Mouse (Mus musculus) MEL (cell line): ENCODE measurements around the gene Herpud1. TPM values are rescaled to one million over a fixed set of nuclear protein-coding genes. Genes with fewer than 3 reads are reported as not detected.

Source experiments
- DNase-seq: peaks from one replicate; pipeline ENCODE4 v3.0.0; 2011; ENCODE audit warnings: low read depth, low spot score
- H3K27ac ChIP-seq: 2 replicates; pipeline ENCODE4 v1.5.1; 2012; ENCODE audit warnings: low read depth, mild to moderate bottlenecking, control low read depth, low read length, moderate library complexity; ENCODE audit not compliant: control insufficient read depth
- H3K27me3 ChIP-seq, 2 experiments: fragments of 150-350 bp in 1 of 2; sonication (generic) in 1 of 2; 2 replicates each; pipeline ENCODE4 v1.6.1; 2012; ENCODE audit warnings: low read length in 2 of 2, mild to moderate bottlenecking in 2 of 2, improper control_type of control experiment in 1 of 2, moderate library complexity in 1 of 2; ENCODE audit not compliant: insufficient read depth in 2 of 2, control insufficient read depth in 1 of 2
- H3K36me3 ChIP-seq, 2 experiments: 2 replicates each; pipeline ENCODE4 v1.6.1; 2012 to 2014; ENCODE audit warnings: low read length in 2 of 2, improper control_type of control experiment in 1 of 2, inconsistent platforms in 1 of 2, mild to moderate bottlenecking in 1 of 2; ENCODE audit not compliant: insufficient read depth in 2 of 2, control insufficient read depth in 1 of 2
- H3K4me1 ChIP-seq, 2 experiments: fragments of 150-350 bp in 1 of 2; sonication (generic) in 1 of 2; 2 replicates each; pipeline ENCODE4 v1.6.1; 2012; ENCODE audit warnings: low read length in 2 of 2, improper control_type of control experiment in 1 of 2, mild to moderate bottlenecking in 1 of 2; ENCODE audit not compliant: insufficient read depth in 2 of 2, control insufficient read depth in 1 of 2
- H3K4me3 ChIP-seq, 2 experiments: fragments of 150-350 bp in 1 of 2; sonication (generic) in 1 of 2; 2 replicates each; pipeline ENCODE4 v1.5.1; 2012; ENCODE audit warnings: low read depth in 2 of 2, low read length in 2 of 2, mild to moderate bottlenecking in 2 of 2, moderate library complexity in 2 of 2, control low read depth in 1 of 2, improper control_type of control experiment in 1 of 2; ENCODE audit not compliant: control insufficient read depth in 1 of 2, insufficient read depth in 1 of 2
- H3K79me2 ChIP-seq: 2 replicates; pipeline ENCODE4 v1.6.1; 2012; ENCODE audit warnings: mild to moderate bottlenecking, low read length, moderate library complexity; ENCODE audit not compliant: control insufficient read depth, poor library complexity, insufficient read depth
- H3K9ac ChIP-seq: 2 replicates; pipeline ENCODE4 v1.6.1; 2012; ENCODE audit warnings: low read depth, mild to moderate bottlenecking, control low read depth, low read length, moderate library complexity; ENCODE audit not compliant: control insufficient read depth, poor library complexity, severe bottlenecking
- H3K9me3 ChIP-seq: fragments of 150-350 bp; sonication (generic); replicated peaks from 2 replicates; pipeline ENCODE4 v1.6.1; 2012; ENCODE audit warnings: mild to moderate bottlenecking, low read length, improper control_type of control experiment, moderate library complexity; ENCODE audit not compliant: insufficient read depth
- BHLHE40 ChIP-seq: IDR thresholded peaks from 2 replicates; pipeline ENCODE4 v1.6.1; 2012; ENCODE audit warnings: low read depth, mild to moderate bottlenecking, inconsistent platforms, low read length, improper control_type of control experiment, borderline replicate concordance
- CHD1 ChIP-seq: IDR thresholded peaks from 2 replicates; pipeline ENCODE4 v1.6.1; 2012; ENCODE audit warnings: low read depth, mild to moderate bottlenecking, inconsistent platforms, low read length, improper control_type of control experiment
- CHD2 ChIP-seq: IDR thresholded peaks from 2 replicates; pipeline ENCODE4 v1.6.1; 2011; ENCODE audit warnings: low read length, improper control_type of control experiment
- CTCF ChIP-seq, 3 experiments: IDR thresholded peaks in 2 of 3; conservative IDR thresholded peaks in 1 of 3; 2 replicates each; pipeline ENCODE4 v1.5.1; 2011 to 2012; ENCODE audit warnings: low read length in 3 of 3, low read depth in 2 of 3, mild to moderate bottlenecking in 2 of 3, improper control_type of control experiment in 1 of 3, inconsistent platforms in 1 of 3, mixed read lengths in 1 of 3, moderate library complexity in 1 of 3; ENCODE audit not compliant: control insufficient read depth in 1 of 3, insufficient read depth in 1 of 3, poor library complexity in 1 of 3, severe bottlenecking in 1 of 3
- E2F4 ChIP-seq: IDR thresholded peaks from 2 replicates; pipeline ENCODE4 v1.6.1; 2011; ENCODE audit warnings: low read depth, low read length, improper control_type of control experiment, borderline replicate concordance
- ELF1 ChIP-seq: IDR thresholded peaks from 2 replicates; pipeline ENCODE4 v1.6.1; 2014; ENCODE audit warnings: low read depth, mild to moderate bottlenecking, inconsistent platforms, low read length, improper control_type of control experiment, moderate library complexity
- EP300 ChIP-seq, 2 experiments: IDR thresholded peaks; 2 replicates each; pipeline ENCODE4 v1.6.1; 2011; ENCODE audit warnings: improper control_type of control experiment in 2 of 2, low read length in 2 of 2, low read depth in 1 of 2, mild to moderate bottlenecking in 1 of 2
- ETS1 ChIP-seq: IDR thresholded peaks from 2 replicates; pipeline ENCODE4 v1.6.1; 2012; ENCODE audit warnings: low read depth, mild to moderate bottlenecking, inconsistent platforms, low read length, improper control_type of control experiment, moderate library complexity
- GABPA ChIP-seq: IDR thresholded peaks from 2 replicates; pipeline ENCODE4 v1.6.1; 2012; ENCODE audit warnings: low read depth, mild to moderate bottlenecking, inconsistent platforms, low read length, improper control_type of control experiment, moderate library complexity
- GATA1 ChIP-seq: IDR thresholded peaks from 2 replicates; pipeline ENCODE4 v1.6.1; 2011; ENCODE audit warnings: low read depth, low read length, improper control_type of control experiment
- HCFC1 ChIP-seq: IDR thresholded peaks from 2 replicates; pipeline ENCODE4 v1.6.1; 2012; ENCODE audit warnings: low read depth, mild to moderate bottlenecking, inconsistent platforms, low read length, improper control_type of control experiment, moderate library complexity
- JUND ChIP-seq: IDR thresholded peaks from 2 replicates; pipeline ENCODE4 v1.6.1; 2011; ENCODE audit warnings: low read depth, mild to moderate bottlenecking, improper control_type of control experiment, low read length
- KAT2A ChIP-seq: conservative IDR thresholded peaks from 2 replicates; pipeline ENCODE4 v1.6.1; 2012; ENCODE audit warnings: low read depth, low read length, improper control_type of control experiment, inconsistent platforms
- MAFK ChIP-seq: IDR thresholded peaks from 2 replicates; pipeline ENCODE4 v1.6.1; 2011; ENCODE audit warnings: low read depth, mild to moderate bottlenecking, low read length, improper control_type of control experiment, borderline replicate concordance
- MAZ ChIP-seq: IDR thresholded peaks from 2 replicates; pipeline ENCODE4 v1.6.1; 2012; ENCODE audit warnings: low read depth, mild to moderate bottlenecking, inconsistent platforms, low read length, improper control_type of control experiment
- MEF2A ChIP-seq: IDR thresholded peaks from 2 replicates; pipeline ENCODE4 v1.6.1; 2014; ENCODE audit warnings: low read depth, mild to moderate bottlenecking, inconsistent platforms, low read length, improper control_type of control experiment; ENCODE audit not compliant: poor library complexity, insufficient replicate concordance, severe bottlenecking; ENCODE audit errors: extremely low read depth
- MXI1 ChIP-seq: IDR thresholded peaks from 2 replicates; pipeline ENCODE4 v1.6.1; 2011; ENCODE audit warnings: mild to moderate bottlenecking, low read depth, low read length, improper control_type of control experiment
- MYB ChIP-seq: IDR thresholded peaks from 2 replicates; pipeline ENCODE4 v1.6.1; 2011; ENCODE audit warnings: mild to moderate bottlenecking, low read depth, low read length, improper control_type of control experiment
- NRF1 ChIP-seq: IDR thresholded peaks from 2 replicates; pipeline ENCODE4 v1.6.1; 2014; ENCODE audit warnings: low read depth, mild to moderate bottlenecking, inconsistent platforms, low read length, improper control_type of control experiment, moderate library complexity; ENCODE audit not compliant: poor library complexity, insufficient read depth, severe bottlenecking
- POLR2AphosphoS2 ChIP-seq: IDR thresholded peaks from 2 replicates; pipeline ENCODE4 v1.6.1; 2011; ENCODE audit warnings: low read length, improper control_type of control experiment
- RAD21 ChIP-seq: IDR thresholded peaks from 2 replicates; pipeline ENCODE4 v1.6.1; 2011; ENCODE audit warnings: mild to moderate bottlenecking, low read depth, low read length, improper control_type of control experiment
- SIN3A ChIP-seq: IDR thresholded peaks from 2 replicates; pipeline ENCODE4 v1.6.1; 2012; ENCODE audit warnings: low read length, improper control_type of control experiment, inconsistent platforms
- TAL1 ChIP-seq: IDR thresholded peaks from 2 replicates; pipeline ENCODE4 v1.6.1; 2012; ENCODE audit warnings: mild to moderate bottlenecking, inconsistent platforms, low read length, moderate library complexity, mixed read lengths
- TCF12 ChIP-seq: IDR thresholded peaks from 2 replicates; pipeline ENCODE4 v1.6.1; 2014; ENCODE audit warnings: low read depth, mild to moderate bottlenecking, inconsistent platforms, low read length, improper control_type of control experiment, moderate library complexity
- USF1 ChIP-seq: IDR thresholded peaks from 2 replicates; pipeline ENCODE4 v1.6.1; 2014; ENCODE audit warnings: low read depth, mild to moderate bottlenecking, inconsistent platforms, low read length, improper control_type of control experiment, moderate library complexity
- USF2 ChIP-seq, 2 experiments: IDR thresholded peaks; 2 replicates each; pipeline ENCODE4 v1.6.1; 2011 to 2012; ENCODE audit warnings: improper control_type of control experiment in 2 of 2, low read length in 2 of 2, borderline replicate concordance in 1 of 2, inconsistent platforms in 1 of 2, low read depth in 1 of 2, mild to moderate bottlenecking in 1 of 2; ENCODE audit not compliant: insufficient read depth in 1 of 2
- ZKSCAN1 ChIP-seq: IDR thresholded peaks from 2 replicates; pipeline ENCODE4 v1.6.1; 2012; ENCODE audit warnings: low read depth, mild to moderate bottlenecking, inconsistent platforms, low read length, improper control_type of control experiment, moderate library complexity
- ZMIZ1 ChIP-seq: IDR thresholded peaks from 2 replicates; pipeline ENCODE4 v1.6.1; 2012; ENCODE audit warnings: low read depth, mild to moderate bottlenecking, inconsistent platforms, low read length, improper control_type of control experiment, moderate library complexity
- ZNF384 ChIP-seq: IDR thresholded peaks from 2 replicates; pipeline ENCODE4 v1.6.1; 2012; ENCODE audit warnings: low read depth, mild to moderate bottlenecking, inconsistent platforms, low read length, improper control_type of control experiment
- polyA plus RNA-seq, 2 experiments: library from polyadenylated mRNA; stranded (reverse) in 1 of 2; unstranded in 1 of 2; fragments of >175 nt in 1 of 2; fragments of >200 nt in 1 of 2; gene quantifications; 2 replicates each; pipeline versions ENCODE4 v1.2.1 to v1.2.4; 2012; ENCODE audit warnings: low replicate concordance in 2 of 2, low read depth in 1 of 2; ENCODE audit not compliant: insufficient read length in 2 of 2, insufficient read depth in 1 of 2, missing spikeins in 1 of 2
- total RNA-seq: library from RNA; depleted of rRNA; stranded (reverse); fragments of 300-350 nt; gene quantifications from 2 replicates; pipeline ENCODE4 v1.2.3, GENCODE M21; 2012

Herpud1 gene
- total and polyA plus RNA-seq, 3 experiments, result 66.1 to 66.9 TPM; not detected in 1

- Histone ChIP-seq H3K9ac (no peak overlapping the region), H3K4me3 (no peak overlapping the region), H3K79me2 (no peaks in the 10 kb centered on the region), H3K9me3 (no peaks in the 10 kb centered on the region), H3K27ac (no peak overlapping the region), H3K27me3 (peaks cover 12 to 13% of the 10 kb centered on the region in 2 experiments), H3K36me3 (peaks cover 0 to 3% of the 10 kb centered on the region in 2 experiments; a peak in 1 of 4 replicates), H3K4me1 (peaks cover 0 to 2% of the 10 kb centered on the region in 2 experiments; a peak in 2 of 4 replicates)
- no peak for DNase-seq
- no peak for TF ChIP-seq RAD21
- no peak for TF ChIP-seq TAL1
- TF ChIP-seq MAFK, result no peak
- TF ChIP-seq TCF12, result no peak
- no peak for TF ChIP-seq POLR2AphosphoS2
- TF ChIP-seq HCFC1, result no peak
- TF ChIP-seq JUND, result no peak
- TF ChIP-seq ZNF384, result no peak
- no peak for TF ChIP-seq GATA1
- TF ChIP-seq MYB, result no peak
- TF ChIP-seq KAT2A, result no peak
- TF ChIP-seq E2F4, result no peak
- no peak for TF ChIP-seq EP300 (IDR thresholded peaks at IDR 0.05; ENCODE audit: low read depth in 1 of 2, low read length in 2 of 2)
- no peak for TF ChIP-seq ETS1
- no peak for TF ChIP-seq ZMIZ1
- no peak for TF ChIP-seq MXI1
- no peak for TF ChIP-seq CTCF (IDR thresholded peaks at IDR 0.05 in 2 of 3, conservative IDR thresholded peaks at IDR 0.05 in 1 of 3; ENCODE audit: control insufficient read depth in 1 of 3, insufficient read depth in 1 of 3, low read depth in 2 of 3, low read length in 3 of 3, poor library complexity in 1 of 3, severe bottlenecking in 1 of 3)
- TF ChIP-seq MAZ, result no peak
Measured at GRCm38 (mm10) chr8:94427953-94428352, 41.7 kb downstream of the Herpud1 start.

GRCm38 (mm10) chr8:94428420-94428819, 42.2 kb downstream of the Herpud1 start:
- Histone ChIP-seq H3K4me1 (peaks cover 0 to 2% of the 10 kb centered on the region in 2 experiments; a peak in 2 of 4 replicates), H3K27me3 (peaks cover 12 to 13% of the 10 kb centered on the region in 2 experiments), H3K4me3 (no peak overlapping the region), H3K27ac (no peak overlapping the region), H3K9ac (no peak overlapping the region), H3K79me2 (no peaks in the 10 kb centered on the region)
- no peak for TF ChIP-seq USF1
- no peak for TF ChIP-seq NRF1
- TF ChIP-seq BHLHE40, result no peak
- TF ChIP-seq JUND, result no peak
- no peak for TF ChIP-seq GABPA
- no peak for TF ChIP-seq MAZ
- TF ChIP-seq TCF12, result no peak
- TF ChIP-seq SIN3A, result no peak
- no peak for TF ChIP-seq MYB
- TF ChIP-seq ETS1, result no peak
- no peak for TF ChIP-seq KAT2A
- TF ChIP-seq MEF2A, result no peak
- no peak for TF ChIP-seq USF2 (IDR thresholded peaks at IDR 0.05; ENCODE audit: borderline replicate concordance in 1 of 2, insufficient read depth in 1 of 2, low read depth in 1 of 2, low read length in 2 of 2)
- TF ChIP-seq EP300 (IDR thresholded peaks at IDR 0.05; ENCODE audit: low read depth in 1 of 2, low read length in 2 of 2), result no peak
- no peak for TF ChIP-seq ELF1
- TF ChIP-seq CHD1, result no peak
- no peak for TF ChIP-seq ZKSCAN1
- no peak for TF ChIP-seq CHD2
- TF ChIP-seq, all 39 proteins: peak for 0
- Histone ChIP-seq H3K9me3 (no peaks in the 10 kb centered on the region), H3K36me3 (peaks cover 0 to 3% of the 10 kb centered on the region in 2 experiments; a peak in 1 of 4 replicates)
- no peak for DNase-seq
